Mouse (Mus musculus) forebrain, embryonic 14.5 days (tissue): ENCODE data around the gene Gng2. TPM values are rescaled to one million over a fixed set of nuclear protein-coding genes. Genes with fewer than 3 reads are reported as not detected.

Experiments
- ATAC-seq: fragments of 200-750 bp; cut with Nextera tagmentation; 2 replicates; pipeline ENCODE4 v1.8.0; 2017; ENCODE audit warnings: mild to moderate bottlenecking, moderate library complexity
- DNase-seq: peaks from one replicate; pipeline ENCODE4 v3.0.0-alpha.2; 2015; ENCODE audit warnings: low spot score
- H3K27ac ChIP-seq: fragments of 300-500 bp; sonication (generic); 2 replicates; pipeline ENCODE4 v1.5.1; 2014; ENCODE audit warnings: low read depth, mild to moderate bottlenecking, control low read depth, low read length, moderate library complexity
- H3K27me3 ChIP-seq: fragments of 300-500 bp; sonication (generic); replicated peaks from 2 replicates; pipeline ENCODE4 v1.6.1; 2014; ENCODE audit warnings: low read length, control low read depth, mixed read lengths; ENCODE audit not compliant: control insufficient read depth, insufficient read depth
- H3K36me3 ChIP-seq: fragments of 300-500 bp; sonication (generic); 2 replicates; pipeline ENCODE4 v1.6.1; 2014; ENCODE audit warnings: low read length, control low read depth; ENCODE audit not compliant: control insufficient read depth, insufficient read depth
- H3K4me1 ChIP-seq: fragments of 300-500 bp; sonication (generic); 2 replicates; pipeline ENCODE4 v1.6.1; 2014; ENCODE audit warnings: antibody characterized with exemption, low read length, control low read depth; ENCODE audit not compliant: control insufficient read depth, insufficient read depth
- H3K4me2 ChIP-seq: fragments of 300-500 bp; sonication (generic); 2 replicates; pipeline ENCODE4 v1.6.1; 2014; ENCODE audit warnings: mild to moderate bottlenecking, control low read depth, low read length
- H3K4me3 ChIP-seq: fragments of 300-500 bp; sonication (generic); 2 replicates; pipeline ENCODE4 v1.5.1; 2014; ENCODE audit warnings: low read depth, low read length, control low read depth
- H3K9ac ChIP-seq: fragments of 300-500 bp; sonication (generic); 2 replicates; pipeline ENCODE4 v1.6.1; 2014; ENCODE audit warnings: mild to moderate bottlenecking, low read length, control low read depth, moderate library complexity
- H3K9me3 ChIP-seq: fragments of 300-500 bp; sonication (generic); replicated peaks from 2 replicates; pipeline ENCODE4 v1.6.1; 2016; ENCODE audit warnings: low read length, control low read depth, mixed read lengths; ENCODE audit not compliant: control insufficient read depth
- WGBS: fragments of 180-500 bp; shearing (Covaris S2); extraction: QIAGEN DNeasy Blood & Tissue Kit; methylation state at CpG from one replicate; pipeline ENCODE4 v1.1.7; 2014; 5-methylcytosine and 5-hydroxymethylcytosine counted together
- polyA plus RNA-seq: library from polyadenylated mRNA; unstranded; fragments of >200 nt; fragmentation: Nextera tagmentation; extraction: Ambion mirVana; gene quantifications from 2 replicates; pipeline ENCODE4 v1.2.1, GENCODE M21; 2014

The Gng2 gene
- polyA plus RNA-seq = 423 and 429 TPM in 2 replicates

- no peaks in the 10 kb centered on the region for H3K9me3 ChIP-seq
- H3K4me2 ChIP-seq = peak within 1 kb of the TSS; percentile 59
- ATAC-seq (no peak; the same call in 1 of the 2 replicates), DNase-seq (no peak)
- WGBS = 6% methylated on average over 15 of the region's 15 CpGs
- no peaks in the 10 kb centered on the region for H3K36me3 ChIP-seq
- peak within 1 kb of the TSS; percentile 86 for H3K9ac ChIP-seq
- H3K27ac ChIP-seq = peak within 1 kb of the TSS; percentile 97
- H3K27me3 ChIP-seq = no peaks in the 10 kb centered on the region
- H3K4me1 ChIP-seq = peaks cover 24% of the 10 kb centered on the region
- peak within 1 kb of the TSS; percentile 61 for H3K4me3 ChIP-seq
These were observed at the start of gene Gng2 for GRCm38 (mm10) chr14:19977271-19978024. TSS of gene Gng2 (minus strand) at chr14:19977627.

- H3K4me3 ChIP-seq = no peak overlapping the region
- no peaks in the 10 kb centered on the region for H3K9me3 ChIP-seq
- no peak overlapping the region for H3K4me2 ChIP-seq
- H3K9ac ChIP-seq = no peak overlapping the region
- DNase-seq = no peak
- no peaks in the 10 kb centered on the region for H3K36me3 ChIP-seq
- no peak for ATAC-seq
- 75% methylated on average over 6 of the region's 6 CpGs for WGBS
- H3K27ac ChIP-seq = no peak overlapping the region
- H3K27me3 ChIP-seq = no peaks in the 10 kb centered on the region
- H3K4me1 ChIP-seq = no peaks in the 10 kb centered on the region
These were observed 47.7 kb upstream of the Gng2 start for GRCm38 (mm10) chr14:20024888-20025719.

- Histone ChIP-seq H3K9ac (no peak overlapping the region), H3K36me3 (no peaks in the 10 kb centered on the region), H3K4me2 (no peak overlapping the region), H3K9me3 (no peaks in the 10 kb centered on the region), H3K4me3 (no peak overlapping the region), H3K27ac (no peak overlapping the region), H3K4me1 (no peaks in the 10 kb centered on the region), H3K27me3 (no peaks in the 10 kb centered on the region)
- ATAC-seq (no peak), DNase-seq (no peak)
- 94% methylated on average over 2 of the region's 2 CpGs for WGBS
These were observed 46.5 kb upstream of the Gng2 start for GRCm38 (mm10) chr14:20023939-20024338.

GRCm38 (mm10) chr14:20019486-20019885, 42.1 kb upstream of the Gng2 start:
- Histone ChIP-seq H3K9me3 (no peaks in the 10 kb centered on the region), H3K27me3 (no peaks in the 10 kb centered on the region), H3K4me2 (no peak overlapping the region), H3K9ac (no peak overlapping the region), H3K4me1 (no peaks in the 10 kb centered on the region), H3K27ac (no peak overlapping the region), H3K36me3 (no peaks in the 10 kb centered on the region), H3K4me3 (no peak overlapping the region)
- DNase-seq (no peak), ATAC-seq (no peak)
- 67% methylated on average over 3 of the region's 3 CpGs for WGBS

GRCm38 (mm10) chr14:20012506-20013275, 35.3 kb upstream of the Gng2 start:
- Histone ChIP-seq H3K9me3 (no peaks in the 10 kb centered on the region), H3K4me2 (no peak overlapping the region), H3K4me3 (no peak overlapping the region), H3K27me3 (no peaks in the 10 kb centered on the region), H3K36me3 (no peaks in the 10 kb centered on the region), H3K9ac (no peak overlapping the region), H3K4me1 (no peaks in the 10 kb centered on the region), H3K27ac (no peak overlapping the region)
- WGBS = 57% methylated on average over 9 of the region's 9 CpGs
- ATAC-seq (no peak), DNase-seq (no peak)

- no peak for DNase-seq
- ATAC-seq = no peak
- Histone ChIP-seq H3K4me3 (no peak overlapping the region), H3K36me3 (no peaks in the 10 kb centered on the region), H3K9ac (no peak overlapping the region), H3K27me3 (no peaks in the 10 kb centered on the region), H3K4me2 (no peak overlapping the region), H3K4me1 (no peaks in the 10 kb centered on the region), H3K9me3 (no peaks in the 10 kb centered on the region), H3K27ac (no peak overlapping the region)
- WGBS = 75% methylated on average over 3 of the region's 3 CpGs
These were observed 30.0 kb upstream of the Gng2 start for GRCm38 (mm10) chr14:20007446-20007845.

- no peak overlapping the region for H3K9ac ChIP-seq
- DNase-seq (no peak), ATAC-seq (no peak)
- H3K27me3 ChIP-seq = no peaks in the 10 kb centered on the region
- H3K27ac ChIP-seq = no peak overlapping the region
- H3K9me3 ChIP-seq = no peaks in the 10 kb centered on the region
- H3K36me3 ChIP-seq = no peaks in the 10 kb centered on the region
- H3K4me1 ChIP-seq = no peaks in the 10 kb centered on the region
- no peak overlapping the region for H3K4me2 ChIP-seq
- no peak overlapping the region for H3K4me3 ChIP-seq
These were observed 27.4 kb upstream of the Gng2 start for GRCm38 (mm10) chr14:20004777-20005289.

- 66% methylated on average over 5 of the region's 5 CpGs for WGBS
- ATAC-seq = no peak
- no peaks in the 10 kb centered on the region for H3K9me3 ChIP-seq
These were observed 19.4 kb upstream of the Gng2 start for GRCm38 (mm10) chr14:19996853-19997252.

More at GRCm38 (mm10) chr14:19996853-19997252, 19.4 kb upstream of the Gng2 start:
- Histone ChIP-seq H3K27ac (no peak overlapping the region), H3K36me3 (no peaks in the 10 kb centered on the region), H3K4me2 (no peak overlapping the region), H3K4me1 (no peaks in the 10 kb centered on the region), H3K9ac (no peak overlapping the region), H3K27me3 (no peaks in the 10 kb centered on the region), H3K4me3 (no peak overlapping the region)
- no peak for DNase-seq
